Mouse (Mus musculus) stomach, embryonic 15.5 days (tissue): ENCODE measurements around the gene Gsta3. TPM values are rescaled to one million over a fixed set of nuclear protein-coding genes. Genes with fewer than 3 reads are reported as not detected.
"Not testable (repeated sequence)": the region's sequence is repeated elsewhere in the genome, so short reads cannot be mapped to it uniquely, and the experiment has no call there.

Experiments used
- ATAC-seq: fragments of 200-750 bp; cut with Nextera tagmentation; 2 replicates; pipeline ENCODE4 v1.8.0; 2017; ENCODE audit warnings: low read depth, moderate number of reproducible peaks, moderate TSS enrichment; ENCODE audit not compliant: insufficient read depth, low FRiP score
- H3K27ac ChIP-seq: fragments of 300-500 bp; sonication (generic); 2 replicates; pipeline ENCODE4 v1.5.1; 2015; ENCODE audit warnings: mild to moderate bottlenecking, inconsistent platforms
- H3K27me3 ChIP-seq: fragments of 300-500 bp; sonication (generic); replicated peaks from 2 replicates; pipeline ENCODE4 v1.6.1; 2015; ENCODE audit warnings: inconsistent platforms
- H3K36me3 ChIP-seq: fragments of 300-500 bp; sonication (generic); 2 replicates; pipeline ENCODE4 v1.6.1; 2015; ENCODE audit warnings: inconsistent platforms
- H3K4me1 ChIP-seq: fragments of 300-500 bp; sonication (generic); 2 replicates; pipeline ENCODE4 v1.6.1; 2015; ENCODE audit warnings: inconsistent platforms
- H3K4me2 ChIP-seq: fragments of 300-500 bp; sonication (generic); 2 replicates; pipeline ENCODE4 v1.6.1; 2015; ENCODE audit warnings: mild to moderate bottlenecking, inconsistent platforms
- H3K4me3 ChIP-seq: fragments of 300-500 bp; sonication (generic); replicated peaks from 2 replicates; pipeline ENCODE4 v1.5.1; 2015; ENCODE audit warnings: inconsistent platforms
- H3K9ac ChIP-seq: fragments of 300-500 bp; sonication (generic); 2 replicates; pipeline ENCODE4 v1.6.1; 2015; ENCODE audit warnings: inconsistent platforms
- H3K9me3 ChIP-seq: fragments of 300-500 bp; sonication (generic); 2 replicates; pipeline ENCODE4 v1.6.1; 2016; ENCODE audit warnings: inconsistent platforms
- WGBS: fragments of 180-500 bp; shearing (Covaris S2); methylation state at CpG from one replicate; pipeline ENCODE4 v1.1.7; 2015; 5-methylcytosine and 5-hydroxymethylcytosine counted together
- polyA plus RNA-seq: library from polyadenylated mRNA; unstranded; fragments of >200 nt; fragmentation: Nextera tagmentation; extraction: Ambion mirVana; gene quantifications from 2 replicates; pipeline ENCODE4 v1.2.1, GENCODE M21; 2015

Gene Gsta3
- polyA plus RNA-seq, 1 experiment from 2014 or later, result 18.5 TPM

- Histone ChIP-seq H3K27ac (no peak overlapping the region), H3K4me1 (no peaks in the 10 kb centered on the region), H3K36me3 (no peaks in the 10 kb centered on the region), H3K9ac (no peak overlapping the region), H3K27me3 (no peaks in the 10 kb centered on the region), H3K9me3 (no peaks in the 10 kb centered on the region), H3K4me2 (no peak overlapping the region), H3K4me3 (no peak overlapping the region)
- no peak for ATAC-seq
- WGBS, result 73% methylated on average over 2 of the region's 2 CpGs
Observed at GRCm38 (mm10) chr1:21280306-21280705, 39.9 kb downstream of the Gsta3 start.

GRCm38 (mm10) chr1:21284644-21285043, 44.3 kb downstream of the Gsta3 start:
- 94% methylated on average over 2 of the region's 2 CpGs for WGBS
- not testable (repeated sequence) for H3K9ac ChIP-seq, H3K4me3 ChIP-seq, ATAC-seq, H3K9me3 ChIP-seq, H3K4me1 ChIP-seq, H3K27ac ChIP-seq, H3K4me2 ChIP-seq, H3K36me3 ChIP-seq, H3K27me3 ChIP-seq

- no peak overlapping the region for H3K4me2 ChIP-seq
- ATAC-seq, result no peak
- H3K4me1 ChIP-seq, result no peaks in the 10 kb centered on the region
- H3K4me3 ChIP-seq, result no peak overlapping the region
- no peaks in the 10 kb centered on the region for H3K36me3 ChIP-seq
- WGBS, result 89% methylated on average over 4 of the region's 4 CpGs
- no peaks in the 10 kb centered on the region for H3K27me3 ChIP-seq
- H3K9ac ChIP-seq, result no peak overlapping the region
- no peaks in the 10 kb centered on the region for H3K9me3 ChIP-seq
- H3K27ac ChIP-seq, result no peak overlapping the region
Observed at GRCm38 (mm10) chr1:21291394-21291793, 51.0 kb downstream of the Gsta3 start.

- Histone ChIP-seq H3K9ac (no peak overlapping the region), H3K4me1 (no peaks in the 10 kb centered on the region), H3K4me3 (no peak overlapping the region), H3K36me3 (no peaks in the 10 kb centered on the region), H3K4me2 (no peak overlapping the region), H3K27me3 (no peaks in the 10 kb centered on the region), H3K27ac (no peak overlapping the region), H3K9me3 (no peaks in the 10 kb centered on the region)
- 61% methylated on average over 1 of the region's 1 CpGs for WGBS
- no peak for ATAC-seq
Observed at GRCm38 (mm10) chr1:21292590-21292989, 52.2 kb downstream of the Gsta3 start.

- H3K4me3 ChIP-seq, result no peak overlapping the region
- H3K9me3 ChIP-seq, result no peaks in the 10 kb centered on the region
- H3K4me2 ChIP-seq, result no peak overlapping the region
- 91% methylated on average over 1 of the region's 1 CpGs for WGBS
- no peaks in the 10 kb centered on the region for H3K4me1 ChIP-seq
- no peaks in the 10 kb centered on the region for H3K27me3 ChIP-seq
- H3K36me3 ChIP-seq, result no peaks in the 10 kb centered on the region
- no peak for ATAC-seq
- no peak overlapping the region for H3K27ac ChIP-seq
- H3K9ac ChIP-seq, result no peak overlapping the region
Observed at GRCm38 (mm10) chr1:21296169-21296568, 55.8 kb downstream of the Gsta3 start.

GRCm38 (mm10) chr1:21298114-21298513, 57.7 kb downstream of the Gsta3 start:
- Histone ChIP-seq H3K9ac (no peak overlapping the region), H3K27ac (no peak overlapping the region), H3K4me3 (no peak overlapping the region), H3K9me3 (no peaks in the 10 kb centered on the region), H3K36me3 (no peaks in the 10 kb centered on the region), H3K27me3 (no peaks in the 10 kb centered on the region), H3K4me1 (no peaks in the 10 kb centered on the region), H3K4me2 (no peak overlapping the region)
- ATAC-seq, result no peak
- 90% methylated on average over 4 of the region's 4 CpGs for WGBS

GRCm38 (mm10) chr1:21299826-21300225, 59.4 kb downstream of the Gsta3 start:
- WGBS, result 51% methylated on average over 3 of the region's 3 CpGs
- Histone ChIP-seq H3K4me2 (no peak overlapping the region), H3K9me3 (no peaks in the 10 kb centered on the region), H3K27ac (no peak overlapping the region), H3K4me3 (no peak overlapping the region), H3K4me1 (no peaks in the 10 kb centered on the region), H3K36me3 (no peaks in the 10 kb centered on the region), H3K27me3 (no peaks in the 10 kb centered on the region), H3K9ac (no peak overlapping the region)
- ATAC-seq, result no peak

GRCm38 (mm10) chr1:21301686-21302085, 61.3 kb downstream of the Gsta3 start:
- Histone ChIP-seq H3K4me3 (no peak overlapping the region), H3K36me3 (no peaks in the 10 kb centered on the region), H3K9ac (no peak overlapping the region), H3K27me3 (no peaks in the 10 kb centered on the region), H3K9me3 (no peaks in the 10 kb centered on the region), H3K27ac (no peak overlapping the region), H3K4me1 (no peaks in the 10 kb centered on the region), H3K4me2 (no peak overlapping the region)
- no peak for ATAC-seq
- WGBS, result 70% methylated on average over 3 of the region's 3 CpGs

GRCm38 (mm10) chr1:21304174-21304573, 63.8 kb downstream of the Gsta3 start:
- no peaks in the 10 kb centered on the region for H3K27me3 ChIP-seq
- 74% methylated on average over 3 of the region's 3 CpGs for WGBS

GRCm38 (mm10) chr1:21304646-21305045, 64.3 kb downstream of the Gsta3 start:
- H3K4me1 ChIP-seq, result no peaks in the 10 kb centered on the region
- no peak overlapping the region for H3K27ac ChIP-seq
- H3K4me2 ChIP-seq, result no peak overlapping the region
- H3K9me3 ChIP-seq, result no peaks in the 10 kb centered on the region
- H3K4me3 ChIP-seq, result no peak overlapping the region
- H3K9ac ChIP-seq, result no peak overlapping the region
- H3K36me3 ChIP-seq, result no peaks in the 10 kb centered on the region
- H3K27me3 ChIP-seq, result no peaks in the 10 kb centered on the region
- WGBS, result 80% methylated on average over 4 of the region's 4 CpGs
- ATAC-seq, result no peak

More at GRCm38 (mm10) chr1:21304174-21304573, 63.8 kb downstream of the Gsta3 start:
- no peaks in the 10 kb centered on the region for H3K9me3 ChIP-seq
- H3K4me2 ChIP-seq, result no peak overlapping the region
- H3K9ac ChIP-seq, result no peak overlapping the region
- H3K36me3 ChIP-seq, result no peaks in the 10 kb centered on the region
- no peaks in the 10 kb centered on the region for H3K4me1 ChIP-seq
- no peak overlapping the region for H3K27ac ChIP-seq
- H3K4me3 ChIP-seq, result no peak overlapping the region
- no peak for ATAC-seq

- no peak for ATAC-seq
- 90% methylated on average over 3 of the region's 3 CpGs for WGBS
Observed at GRCm38 (mm10) chr1:21305443-21305842, 65.1 kb downstream of the Gsta3 start.

GRCm38 (mm10) chr1:21314336-21314735, 73.9 kb downstream of the Gsta3 start:
- H3K27ac ChIP-seq, result no peak overlapping the region
- H3K27me3 ChIP-seq, result no peaks in the 10 kb centered on the region
- no peak for ATAC-seq
- H3K4me1 ChIP-seq, result no peaks in the 10 kb centered on the region
- H3K9me3 ChIP-seq, result no peaks in the 10 kb centered on the region
- H3K4me2 ChIP-seq, result no peak overlapping the region
- H3K36me3 ChIP-seq, result no peaks in the 10 kb centered on the region
- WGBS, result 85% methylated on average over 2 of the region's 2 CpGs
- H3K4me3 ChIP-seq, result no peak overlapping the region
- no peak overlapping the region for H3K9ac ChIP-seq

More at GRCm38 (mm10) chr1:21305443-21305842, 65.1 kb downstream of the Gsta3 start:
- H3K27me3 ChIP-seq, result no peaks in the 10 kb centered on the region
- H3K9ac ChIP-seq, result no peak overlapping the region
- H3K4me3 ChIP-seq, result no peak overlapping the region
- no peak overlapping the region for H3K4me2 ChIP-seq
- no peaks in the 10 kb centered on the region for H3K4me1 ChIP-seq
- no peaks in the 10 kb centered on the region for H3K9me3 ChIP-seq
- H3K36me3 ChIP-seq, result no peaks in the 10 kb centered on the region
- no peak overlapping the region for H3K27ac ChIP-seq
